Mouse (Mus musculus): ENCODE measurements around the gene Olfr63.
"Not testable (repeated sequence)": the region's sequence is repeated elsewhere in the genome, so short reads cannot be mapped to it uniquely, and the experiment has no call there.

The Olfr63 gene

DNA sequence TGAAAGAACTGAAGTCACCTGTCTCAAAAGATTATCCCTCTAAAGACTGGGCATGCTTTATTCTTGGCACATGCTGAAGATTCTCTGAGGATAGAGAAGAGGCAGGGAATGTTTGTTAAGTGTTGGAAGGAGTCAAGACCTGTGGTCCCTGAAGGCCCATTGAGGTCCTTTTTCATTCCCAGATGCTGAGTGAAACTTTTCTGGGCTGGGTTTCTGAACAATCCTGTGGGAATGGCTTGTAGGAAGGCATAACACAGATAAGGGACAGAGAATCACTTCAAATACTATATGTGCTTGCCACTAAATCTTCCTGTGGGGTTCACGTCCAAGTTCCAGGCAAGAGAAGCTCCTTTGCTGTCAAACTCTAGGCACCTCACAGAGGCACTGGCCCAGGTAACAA, at the start of gene Olfr63:
Olfr63 (plus strand) TSS at position 301 of the 400 bp plus-strand sequence.
- DNase-seq (ENCODE audit: low read depth, low spot score): no peak

DNA sequence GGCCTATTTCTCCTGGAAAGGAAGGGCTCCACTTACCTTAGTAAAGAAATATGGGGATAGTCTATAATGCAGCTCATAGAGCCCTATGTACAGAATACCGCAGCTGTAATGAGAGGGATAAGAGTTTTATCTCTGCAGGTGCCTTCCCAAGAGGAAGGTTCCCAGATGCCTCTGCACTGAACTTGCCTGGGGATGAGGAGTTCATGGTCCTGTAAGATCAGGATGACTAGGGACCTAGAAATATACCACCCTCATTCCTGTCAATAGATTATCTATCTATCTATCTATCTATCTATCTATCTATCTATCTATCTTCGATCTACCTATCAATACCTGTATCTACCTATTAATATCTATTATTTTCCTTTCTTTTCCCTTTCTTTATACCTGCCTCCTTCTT, 42.9 kb upstream of the Olfr63 start, which contains the start of gene Olfr1564:
Olfr1564 (minus strand) TSS at position 101 of the 400 bp plus-strand sequence.
- no peak for DNase-seq (ENCODE audit: low read depth, low spot score)

DNA sequence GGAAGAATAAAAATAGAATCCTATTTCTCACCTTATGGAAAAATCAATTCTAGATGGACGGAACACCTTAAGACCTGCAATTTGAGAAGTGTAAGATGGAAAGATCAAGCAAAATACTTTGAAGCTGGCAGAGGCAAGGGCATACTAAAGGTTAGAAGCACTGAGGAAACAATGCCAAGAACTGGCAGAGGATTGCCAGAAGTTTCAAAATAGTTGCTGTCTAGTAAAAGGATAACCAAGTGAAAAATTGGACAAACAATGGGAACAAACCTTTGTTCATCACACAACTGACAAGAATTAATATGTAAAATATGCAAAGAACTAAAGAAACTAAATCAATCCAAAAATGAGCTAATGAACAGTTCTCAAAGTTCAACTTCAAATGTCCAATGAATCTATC, 27.8 kb upstream of the Olfr63 start:
- not testable (repeated sequence) for DNase-seq (ENCODE audit: low read depth, low spot score)

DNA sequence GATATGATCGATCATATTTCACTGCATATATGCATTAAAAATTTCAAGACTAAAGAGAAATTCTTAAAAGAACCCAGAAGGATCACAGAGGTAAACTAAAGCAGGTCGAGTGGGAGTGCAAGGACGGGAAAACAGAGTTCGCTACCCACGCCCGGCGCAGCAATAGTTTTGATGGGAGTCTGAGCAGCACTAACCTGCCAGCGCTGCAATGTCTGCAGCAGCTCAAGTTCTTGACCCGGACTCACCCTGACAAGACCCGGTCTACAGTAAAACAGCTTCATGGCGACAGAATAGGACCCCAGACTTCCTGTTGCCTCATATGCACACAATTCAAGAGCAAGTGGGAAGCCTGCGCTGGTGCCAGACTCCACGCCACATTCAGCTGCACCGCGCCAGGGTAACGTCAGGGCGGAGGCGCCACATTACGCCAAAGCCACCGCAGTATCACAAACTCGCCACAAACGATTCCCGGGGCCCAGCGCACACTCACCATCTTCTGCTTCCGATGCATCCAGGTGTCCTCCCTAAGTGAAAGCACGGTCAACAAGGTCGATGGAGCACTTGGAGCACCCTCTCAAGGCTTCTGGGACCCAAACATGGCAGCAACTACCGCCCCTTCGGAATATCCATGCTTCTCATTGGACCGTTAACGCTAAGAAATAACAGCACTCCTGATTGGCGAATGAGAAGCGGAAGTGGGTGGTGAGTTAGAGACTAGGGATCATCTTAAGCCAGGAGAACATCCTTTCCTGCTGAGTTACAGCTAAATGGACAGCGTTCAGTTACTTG, 9.8 kb upstream of the Olfr63 start, which contains the start of gene Zfp955a:
Zfp955a (minus strand) TSS at position 616 of the 789 bp plus-strand sequence.
- not testable (repeated sequence) for DNase-seq (ENCODE audit: low read depth, low spot score)

DNA sequence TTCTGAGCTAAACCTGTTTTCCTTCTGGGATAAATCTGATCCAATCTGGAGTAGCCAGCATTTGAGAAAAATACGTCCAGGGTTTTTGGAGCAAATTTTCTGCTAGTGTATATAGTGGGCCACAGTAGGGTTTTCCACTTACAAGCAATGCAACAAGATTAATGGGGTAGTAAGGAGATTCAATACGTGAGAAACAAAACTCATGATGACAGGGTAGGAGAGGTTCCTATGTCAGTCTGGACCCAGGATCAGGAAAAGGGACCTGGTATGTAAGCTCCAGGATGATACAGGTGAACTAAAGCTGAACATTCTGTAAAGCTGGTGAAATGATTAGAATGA, 9.2 kb upstream of the Olfr63 start:
- DNase-seq (ENCODE audit: low read depth, low spot score): not testable (repeated sequence)

DNA sequence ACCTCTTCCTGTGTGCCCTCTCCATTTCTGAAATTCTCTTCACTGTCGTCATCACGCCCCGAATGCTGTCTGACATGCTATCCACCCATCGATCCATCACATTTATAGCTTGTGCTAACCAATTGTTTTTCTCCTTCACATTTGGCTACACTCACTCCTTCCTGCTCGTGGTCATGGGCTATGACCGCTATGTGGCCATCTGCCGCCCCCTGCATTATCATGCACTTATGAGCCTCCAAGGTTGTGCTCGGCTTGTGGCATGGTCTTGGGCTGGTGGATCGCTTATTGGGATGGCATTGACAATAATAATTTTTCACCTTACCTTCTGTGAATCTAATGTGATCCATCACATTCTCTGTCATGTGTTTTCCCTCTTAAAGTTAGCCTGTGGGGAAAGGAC, 4.4 kb downstream of the Olfr63 start:
- DNase-seq (ENCODE audit: low read depth, low spot score): no peak

DNA sequence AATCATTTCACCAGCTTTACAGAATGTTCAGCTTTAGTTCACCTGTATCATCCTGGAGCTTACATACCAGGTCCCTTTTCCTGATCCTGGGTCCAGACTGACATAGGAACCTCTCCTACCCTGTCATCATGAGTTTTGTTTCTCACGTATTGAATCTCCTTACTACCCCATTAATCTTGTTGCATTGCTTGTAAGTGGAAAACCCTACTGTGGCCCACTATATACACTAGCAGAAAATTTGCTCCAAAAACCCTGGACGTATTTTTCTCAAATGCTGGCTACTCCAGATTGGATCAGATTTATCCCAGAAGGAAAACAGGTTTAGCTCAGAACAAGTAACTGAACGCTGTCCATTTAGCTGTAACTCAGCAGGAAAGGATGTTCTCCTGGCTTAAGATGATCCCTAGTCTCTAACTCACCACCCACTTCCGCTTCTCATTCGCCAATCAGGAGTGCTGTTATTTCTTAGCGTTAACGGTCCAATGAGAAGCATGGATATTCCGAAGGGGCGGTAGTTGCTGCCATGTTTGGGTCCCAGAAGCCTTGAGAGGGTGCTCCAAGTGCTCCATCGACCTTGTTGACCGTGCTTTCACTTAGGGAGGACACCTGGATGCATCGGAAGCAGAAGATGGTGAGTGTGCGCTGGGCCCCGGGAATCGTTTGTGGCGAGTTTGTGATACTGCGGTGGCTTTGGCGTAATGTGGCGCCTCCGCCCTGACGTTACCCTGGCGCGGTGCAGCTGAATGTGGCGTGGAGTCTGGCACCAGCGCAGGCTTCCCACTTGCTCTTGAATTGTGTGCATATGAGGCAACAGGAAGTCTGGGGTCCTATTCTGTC, 24.8 kb downstream of the Olfr63 start, which contains the start of gene Zfp955b:
Zfp955b (plus strand) TSS at position 506 of the 837 bp plus-strand sequence.
- not testable (repeated sequence) for DNase-seq (ENCODE audit: low read depth, low spot score)

DNA sequence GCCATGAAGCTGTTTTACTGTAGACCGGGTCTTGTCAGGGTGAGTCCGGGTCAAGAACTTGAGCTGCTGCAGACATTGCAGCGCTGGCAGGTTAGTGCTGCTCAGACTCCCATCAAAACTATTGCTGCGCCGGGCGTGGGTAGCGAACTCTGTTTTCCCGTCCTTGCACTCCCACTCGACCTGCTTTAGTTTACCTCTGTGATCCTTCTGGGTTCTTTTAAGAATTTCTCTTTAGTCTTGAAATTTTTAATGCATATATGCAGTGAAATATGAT, 25.3 kb downstream of the Olfr63 start:
- DNase-seq (ENCODE audit: low read depth, low spot score): not testable (repeated sequence)

All from c-Kit-negative CD71-positive TER-119-positive erythroid progenitor cells, embryonic 14.5 days (primary cell).